Mouse (Mus musculus) stomach, embryonic 16.5 days (tissue): Measurements from ENCODE around the gene Mybphl. TPM values are rescaled to one million over a fixed set of nuclear protein-coding genes. Genes with fewer than 3 reads are reported as not detected.
A peak's percentile ranks its signal among the peaks of the same experiment; 100 is the strongest.

Experiments used
- ATAC-seq: fragments of 200-750 bp; cut with Nextera tagmentation; 2 replicates; pipeline ENCODE4 v1.8.0; 2017; ENCODE audit warnings: moderate number of reproducible peaks, moderate TSS enrichment; ENCODE audit not compliant: insufficient read depth, low FRiP score
- H3K27ac ChIP-seq: fragments of 300-500 bp; sonication (generic); 2 replicates; pipeline ENCODE4 v1.5.1; 2014; ENCODE audit warnings: low read length
- H3K27me3 ChIP-seq: fragments of 300-500 bp; sonication (generic); 2 replicates; pipeline ENCODE4 v1.6.1; 2014; ENCODE audit warnings: low read length, control low read depth, mixed read lengths; ENCODE audit not compliant: control insufficient read depth, insufficient read depth
- H3K36me3 ChIP-seq: fragments of 300-500 bp; sonication (generic); 2 replicates; pipeline ENCODE4 v1.6.1; 2014; ENCODE audit warnings: low read length; ENCODE audit not compliant: control insufficient read depth, insufficient read depth
- H3K4me1 ChIP-seq: fragments of 300-500 bp; sonication (generic); 2 replicates; pipeline ENCODE4 v1.6.1; 2014; ENCODE audit warnings: low read length, control low read depth, mixed read lengths; ENCODE audit not compliant: control insufficient read depth, insufficient read depth
- H3K4me2 ChIP-seq: fragments of 300-500 bp; sonication (generic); 2 replicates; pipeline ENCODE4 v1.6.1; 2014; ENCODE audit warnings: low read depth, low read length, mixed read lengths
- H3K4me3 ChIP-seq: fragments of 300-500 bp; sonication (generic); replicated peaks from 2 replicates; pipeline ENCODE4 v1.5.1; 2014; ENCODE audit warnings: mild to moderate bottlenecking, low read length
- H3K9ac ChIP-seq: fragments of 300-500 bp; sonication (generic); 2 replicates; pipeline ENCODE4 v1.6.1; 2014; ENCODE audit warnings: low read length
- H3K9me3 ChIP-seq: fragments of 300-500 bp; sonication (generic); replicated peaks from 2 replicates; pipeline ENCODE4 v1.6.1; 2016; ENCODE audit warnings: low read length, control low read depth; ENCODE audit not compliant: control insufficient read depth
- WGBS: fragments of 180-500 bp; shearing (Covaris S2); extraction: QIAGEN DNeasy Blood & Tissue Kit; methylation state at CpG from one replicate; pipeline ENCODE4 v1.1.7; 2014; 5-methylcytosine and 5-hydroxymethylcytosine counted together
- polyA plus RNA-seq: library from polyadenylated mRNA; unstranded; fragments of >200 nt; fragmentation: Nextera tagmentation; extraction: Ambion mirVana; gene quantifications from 2 replicates; pipeline ENCODE4 v1.2.1, GENCODE M21; 2015

Gene Mybphl
- polyA plus RNA-seq, 1 experiment from 2014 or later, result not detected

DNA sequence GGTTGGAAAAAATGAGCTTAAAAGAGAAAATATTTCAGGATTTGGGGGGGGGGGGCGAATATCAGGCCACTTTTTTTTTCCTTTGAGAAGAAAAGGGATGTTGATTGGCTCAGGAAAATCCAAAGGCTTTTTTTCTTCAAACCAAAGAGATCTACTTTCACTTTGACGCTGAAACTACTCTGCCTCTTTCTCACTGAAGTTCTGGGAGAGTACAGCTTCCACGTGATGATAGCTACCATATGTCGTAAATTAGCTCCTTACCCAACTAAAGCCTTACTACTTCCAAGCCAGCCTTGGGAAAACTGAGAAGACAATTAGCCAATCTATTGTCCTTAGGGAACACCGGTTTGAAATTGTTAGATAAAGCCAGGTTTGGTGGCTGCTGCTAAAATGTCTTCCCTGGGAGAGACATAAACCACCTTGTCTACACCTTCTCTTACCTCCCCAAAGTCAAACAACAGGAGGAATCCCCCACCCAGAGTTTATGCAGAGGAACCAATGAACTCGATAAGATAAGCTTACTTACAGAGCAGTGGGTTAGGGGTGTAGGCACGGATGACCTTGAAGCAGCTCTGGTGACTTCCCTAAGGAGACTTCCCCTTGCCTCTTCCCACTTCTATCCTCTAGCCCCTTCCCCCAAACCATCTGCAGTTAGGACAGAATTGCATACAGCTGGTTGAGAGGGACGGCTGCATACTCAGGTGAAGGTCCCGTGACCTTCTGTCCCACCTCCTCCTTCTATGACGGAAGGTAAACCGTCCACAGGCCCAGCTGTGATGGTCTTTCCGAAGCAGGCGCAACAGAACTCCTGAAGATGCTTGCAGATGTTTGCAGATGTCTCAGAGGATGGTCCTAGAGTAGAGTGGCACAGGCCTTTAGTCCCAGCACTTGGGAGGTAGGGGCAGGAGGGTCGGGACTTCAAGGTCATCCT lies 17.5 kb downstream of the Mybphl start:
- Histone ChIP-seq H3K9ac (peak overlapping the region; percentile 6; the same call in 1 of the 2 replicates), H3K36me3 (0 out of 2 replicates have a peak, but pooled peaks cover 4% of the 10 kb centered on the region), H3K27me3 (no peaks in the 10 kb centered on the region), H3K4me2 (peak overlapping the region; percentile 64), H3K27ac (peak overlapping the region; percentile 5), H3K9me3 (no peaks in the 10 kb centered on the region), H3K4me1 (peaks cover 24% of the 10 kb centered on the region), H3K4me3 (peak overlapping the region; percentile 69)
- no peak for ATAC-seq
- WGBS, result 55% methylated on average over 14 of the region's 14 CpGs

DNA sequence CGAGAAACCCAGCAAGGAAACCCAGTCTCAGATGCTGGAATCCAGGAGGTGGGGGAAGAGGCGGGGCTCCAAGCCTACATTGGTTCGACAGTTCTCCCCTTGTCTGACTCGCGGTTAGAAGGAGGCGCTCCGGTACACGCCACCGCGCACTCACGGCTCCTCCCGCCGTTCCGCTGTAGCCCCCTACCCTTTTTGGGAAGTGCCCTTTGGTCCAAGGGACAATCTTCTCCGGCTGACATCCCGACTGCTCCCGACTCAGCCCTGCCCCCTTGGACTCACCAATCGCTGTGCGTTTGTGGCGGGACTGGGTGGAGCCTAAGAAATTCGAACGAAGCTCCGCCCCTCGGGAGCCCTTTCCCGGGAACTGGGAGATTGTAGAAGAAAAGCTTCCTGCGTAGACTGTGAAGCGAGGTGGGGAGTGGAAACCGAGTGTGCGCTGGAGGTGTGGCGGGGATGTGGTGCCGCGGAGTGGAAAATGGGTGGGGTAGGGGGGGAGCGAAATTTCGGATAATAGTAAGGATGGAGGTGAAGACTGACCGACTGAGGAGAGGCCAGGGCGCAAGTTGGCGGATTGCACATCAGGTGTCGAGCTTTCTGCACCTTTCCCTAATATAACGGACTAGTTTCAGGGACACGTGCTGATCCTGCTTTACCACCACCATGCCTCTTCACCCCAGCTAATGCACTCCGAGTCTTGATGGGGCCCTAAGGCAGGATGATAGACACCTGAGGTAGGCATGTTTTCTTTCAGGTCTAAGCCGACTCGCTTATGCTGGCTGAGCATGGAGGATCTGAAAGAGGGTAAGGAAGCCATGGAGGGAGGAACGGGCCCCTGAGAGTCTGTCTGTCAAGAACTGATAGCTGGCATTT lies 19.0 kb downstream of the Mybphl start, which contains the start of gene Psrc1:
Gene Psrc1, plus strand, starts transcription at position 355 of the 870 bp plus-strand sequence.
- H3K9me3 ChIP-seq, result no peaks in the 10 kb centered on the region
- WGBS, result 2% methylated on average over 43 of the region's 44 CpGs
- H3K4me3 ChIP-seq, result peak within 1 kb of the TSS; percentile 69
- H3K36me3 ChIP-seq, result 0 out of 2 replicates have a peak, but pooled peaks cover 4% of the 10 kb centered on the region
- ATAC-seq, result peak; percentile 92
- peak within 1 kb of the TSS; percentile 68 for H3K9ac ChIP-seq
- H3K4me1 ChIP-seq, result peaks cover 26% of the 10 kb centered on the region
- no peaks in the 10 kb centered on the region for H3K27me3 ChIP-seq
- H3K27ac ChIP-seq, result peak within 1 kb of the TSS; percentile 52
- peak within 1 kb of the TSS; percentile 64 for H3K4me2 ChIP-seq

GRCm38 (mm10) chr3:108384425-108384824 lies 19.7 kb downstream of the Mybphl start:
- no peak overlapping the region for H3K27ac ChIP-seq
- H3K36me3 ChIP-seq, result 0 out of 2 replicates have a peak, but pooled peaks cover 4% of the 10 kb centered on the region
- 30% methylated on average over 2 of the region's 2 CpGs for WGBS

GRCm38 (mm10) chr3:108386186-108386585 lies 21.5 kb downstream of the Mybphl start:
- Histone ChIP-seq H3K4me2 (no peak overlapping the region), H3K4me1 (peaks cover 29% of the 10 kb centered on the region), H3K27me3 (no peaks in the 10 kb centered on the region), H3K4me3 (no peak overlapping the region), H3K9ac (0 out of 2 replicates have a peak overlapping the region, but pooled peaks have one; percentile 24), H3K36me3 (0 out of 2 replicates have a peak, but pooled peaks cover 4% of the 10 kb centered on the region), H3K9me3 (no peaks in the 10 kb centered on the region), H3K27ac (peak overlapping the region; percentile 37)
- WGBS, result 73% methylated on average over 10 of the region's 10 CpGs
- no peak for ATAC-seq

More at GRCm38 (mm10) chr3:108384425-108384824, 19.7 kb downstream of the Mybphl start:
- Histone ChIP-seq H3K4me3 (peak overlapping the region; percentile 69), H3K27me3 (no peaks in the 10 kb centered on the region), H3K4me1 (peaks cover 29% of the 10 kb centered on the region), H3K4me2 (peak overlapping the region; percentile 64), H3K9me3 (no peaks in the 10 kb centered on the region), H3K9ac (peak overlapping the region; percentile 54)
- no peak for ATAC-seq

DNA sequence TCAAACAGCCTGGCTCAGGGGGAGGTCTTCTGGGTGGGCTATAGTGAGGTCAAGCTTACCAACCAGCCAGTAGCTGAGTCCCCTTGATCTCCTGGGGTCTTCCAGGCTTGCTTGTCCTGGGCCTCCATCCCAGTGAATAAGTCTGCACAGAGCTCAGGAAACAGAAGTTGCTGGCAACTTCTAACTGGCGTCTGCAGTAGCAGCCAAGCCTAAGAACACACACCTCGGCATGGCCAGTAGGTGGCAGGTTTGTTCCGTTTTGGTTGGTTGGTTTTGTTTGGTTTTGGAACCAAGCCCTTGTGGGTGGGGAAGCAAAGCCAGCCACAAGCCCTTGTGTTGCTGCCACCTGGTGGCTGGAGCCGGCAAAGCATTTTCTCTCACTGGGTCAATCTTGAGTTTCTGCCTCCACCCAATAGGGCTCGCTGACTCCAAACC lies 24.4 kb downstream of the Mybphl start:
- Histone ChIP-seq H3K4me3 (no peak overlapping the region), H3K9me3 (no peaks in the 10 kb centered on the region), H3K4me2 (no peak overlapping the region), H3K4me1 (peaks cover 31% of the 10 kb centered on the region), H3K27me3 (no peaks in the 10 kb centered on the region), H3K9ac (peak overlapping the region; percentile 56), H3K27ac (peak overlapping the region; percentile 59; the same call in 1 of the 2 replicates), H3K36me3 (0 out of 2 replicates have a peak, but pooled peaks cover 4% of the 10 kb centered on the region)
- peak; percentile 82 for ATAC-seq
- 0% methylated on average over 5 of the region's 5 CpGs for WGBS

GRCm38 (mm10) chr3:108392299-108392698 lies 27.6 kb downstream of the Mybphl start:
- peak overlapping the region; percentile 45; the same call in 1 of the 2 replicates for H3K9ac ChIP-seq
- 15% methylated on average over 10 of the region's 10 CpGs for WGBS
- no peak overlapping the region for H3K4me3 ChIP-seq
- H3K4me1 ChIP-seq, result peaks cover 18% of the 10 kb centered on the region
- H3K4me2 ChIP-seq, result peak overlapping the region; percentile 33; the same call in 1 of the 2 replicates
- H3K27ac ChIP-seq, result no peak overlapping the region
- no peaks in the 10 kb centered on the region for H3K27me3 ChIP-seq
- H3K9me3 ChIP-seq, result no peaks in the 10 kb centered on the region
- 0 out of 2 replicates have a peak, but pooled peaks cover 4% of the 10 kb centered on the region for H3K36me3 ChIP-seq
- no peak for ATAC-seq

- Histone ChIP-seq H3K4me3 (no peak overlapping the region), H3K4me1 (peaks cover 18% of the 10 kb centered on the region), H3K4me2 (0 out of 2 replicates have a peak overlapping the region, but pooled peaks have one; percentile 33), H3K27me3 (no peaks in the 10 kb centered on the region), H3K36me3 (0 out of 2 replicates have a peak, but pooled peaks cover 4% of the 10 kb centered on the region), H3K9ac (peak overlapping the region; percentile 45; the same call in 1 of the 2 replicates), H3K9me3 (no peaks in the 10 kb centered on the region), H3K27ac (no peak overlapping the region)
- 54% methylated on average over 15 of the region's 15 CpGs for WGBS
- no peak for ATAC-seq
Observed at GRCm38 (mm10) chr3:108392793-108393192, 28.1 kb downstream of the Mybphl start.

GRCm38 (mm10) chr3:108398281-108398680 lies 33.6 kb downstream of the Mybphl start:
- H3K4me2 ChIP-seq, result no peak overlapping the region
- no peak overlapping the region for H3K4me3 ChIP-seq
- ATAC-seq, result no peak
- H3K27me3 ChIP-seq, result no peaks in the 10 kb centered on the region
- no peak overlapping the region for H3K27ac ChIP-seq
- H3K4me1 ChIP-seq, result peaks cover 3% of the 10 kb centered on the region; the same call in 1 of the 2 replicates
- 86% methylated on average over 9 of the region's 9 CpGs for WGBS
- no peak overlapping the region for H3K9ac ChIP-seq
- 0 out of 2 replicates have a peak, but pooled peaks cover 4% of the 10 kb centered on the region for H3K36me3 ChIP-seq
- H3K9me3 ChIP-seq, result no peaks in the 10 kb centered on the region
